Mouse (Mus musculus): ENCODE data around the gene Ccr9. TPM values are rescaled to one million over a fixed set of nuclear protein-coding genes. Genes with fewer than 3 reads are reported as not detected.

The Ccr9 gene
- total and polyA plus RNA-seq, 3 experiments, result 0.04 to 0.09 TPM; not detected in 1

DNA sequence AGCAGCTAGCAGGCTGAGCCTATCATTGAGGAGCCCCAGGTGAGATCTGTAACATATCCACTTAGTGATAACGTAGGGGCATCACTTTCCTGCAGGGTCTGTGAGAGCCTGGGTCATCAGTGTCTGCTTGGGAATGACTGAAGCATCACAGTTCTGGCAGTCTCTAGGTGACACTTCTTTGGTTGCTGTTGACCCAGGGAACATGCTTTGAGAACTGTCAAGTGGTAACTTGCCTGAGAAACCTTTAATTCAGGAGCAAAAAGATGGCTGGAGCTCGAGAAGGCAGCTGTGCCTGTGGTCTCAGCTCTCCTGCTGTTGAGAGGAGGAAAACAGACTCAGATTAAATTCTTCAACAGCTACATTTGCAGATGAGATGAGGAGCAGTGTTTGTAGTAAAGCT lies 79.1 kb downstream of the Ccr9 start:
- Histone ChIP-seq H3K27me3 (replicated peaks) (no peaks in the 10 kb centered on the region), H3K4me2 (ENCODE audit: insufficient read depth, low read depth, poor library complexity, severe bottlenecking) (no peak overlapping the region), H3K36me3 (replicated peaks in 1 of 2; ENCODE audit: control insufficient read depth in 1 of 2, insufficient read depth in 1 of 2, low read length in 1 of 2) (no peaks in the 10 kb centered on the region), H3K4me3 (replicated peaks in 1 of 3; ENCODE audit: low read depth in 2 of 3, low read length in 2 of 3, poor library complexity in 1 of 3) (no peak overlapping the region), H3K4me1 (ENCODE audit: control insufficient read depth in 1 of 2, insufficient read depth in 2 of 2) (peaks cover 4 to 17% of the 10 kb centered on the region in 2 experiments), H3K9me3 (replicated peaks; ENCODE audit: low read length) (no peaks in the 10 kb centered on the region), H3K79me2 (replicated peaks; ENCODE audit: control insufficient read depth, extremely low read depth, insufficient read depth, poor library complexity, severe bottlenecking) (no peaks in the 10 kb centered on the region), H3K27ac (ENCODE audit: insufficient read depth, low read depth) (no peak overlapping the region), H3K9ac (ENCODE audit: insufficient read depth, low read depth) (no peak overlapping the region)
- in situ Hi-C loops (cut with MboI; ENCODE audit: low pct_ligation_motif_present, low pct_unique_long_range_greater_than_20kb, low sequenced_read_pairs) (no loop called here), dilution Hi-C loops (cut with MboI; ENCODE audit: extremely low pct_ligation_motif_present, extremely low pct_unique_long_range_greater_than_20kb, low sequenced_read_pairs) (no loop called here)
- no peak for DNase-seq (ENCODE audit: extremely low read depth)
- TF ChIP-seq SIN3A (IDR thresholded peaks at IDR 0.05; ENCODE audit: low read length) (no peak), JUND (conservative IDR thresholded peaks at IDR 0.05; ENCODE audit: low read depth, low read length) (no peak), MAZ (IDR thresholded peaks at IDR 0.05; ENCODE audit: low read depth, low read length) (no peak), USF1 (IDR thresholded peaks at IDR 0.05; ENCODE audit: low read depth, low read length) (no peak), RCOR1 (conservative IDR thresholded peaks at IDR 0.05; ENCODE audit: low read depth, low read length) (no peak), USF2 (conservative IDR thresholded peaks at IDR 0.05; ENCODE audit: low read depth, low read length) (no peak), ETS1 (conservative IDR thresholded peaks at IDR 0.05; ENCODE audit: low read depth, low read length) (no peak), BHLHE40 (IDR thresholded peaks at IDR 0.05; ENCODE audit: low read depth, low read length) (no peak), NELFE (IDR thresholded peaks at IDR 0.05; ENCODE audit: low read depth, low read length) (no peak), EP300 (IDR thresholded peaks at IDR 0.05; ENCODE audit: low read length) (no peak), E2F4 (IDR thresholded peaks at IDR 0.05; ENCODE audit: insufficient replicate concordance, low read depth, low read length) (no peak), HCFC1 (IDR thresholded peaks at IDR 0.05; ENCODE audit: low read depth, low read length) (no peak), CHD1 (IDR thresholded peaks at IDR 0.05; ENCODE audit: low read depth, low read length) (no peak), GABPA (IDR thresholded peaks at IDR 0.05; ENCODE audit: insufficient replicate concordance, low read depth, low read length) (no peak), IRF4 (IDR thresholded peaks at IDR 0.05; ENCODE audit: low read depth, low read length) (no peak), POLR2AphosphoS2 (IDR thresholded peaks at IDR 0.05; ENCODE audit: low read depth, low read length) (no peak)

DNA sequence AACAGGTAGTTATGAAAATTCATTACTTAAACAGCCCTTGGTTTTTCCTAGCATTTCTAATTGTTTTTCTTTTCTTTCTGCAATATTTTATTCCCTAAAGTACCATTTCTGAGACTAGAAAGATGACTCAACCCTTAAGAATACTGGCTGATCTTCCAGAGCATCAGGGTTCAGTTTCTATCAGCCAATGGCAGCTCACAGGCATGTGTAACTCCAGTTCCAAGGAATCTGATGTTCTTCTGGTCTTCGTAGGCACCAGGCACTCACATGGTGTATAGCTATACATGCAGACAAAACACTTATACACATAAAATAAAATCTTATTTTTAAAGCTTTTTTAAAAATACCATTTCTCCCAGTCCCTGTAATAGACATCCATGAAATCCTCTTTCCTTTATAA lies 79.9 kb downstream of the Ccr9 start:
- no peak overlapping the region for H3K9ac ChIP-seq (ENCODE audit: insufficient read depth, low read depth)
- H3K4me2 ChIP-seq (ENCODE audit: insufficient read depth, low read depth, poor library complexity, severe bottlenecking), result no peak overlapping the region
- H3K9me3 ChIP-seq (replicated peaks; ENCODE audit: low read length), result no peaks in the 10 kb centered on the region
- DNase-seq (ENCODE audit: extremely low read depth), result no peak
- in situ Hi-C loops (cut with MboI; ENCODE audit: low pct_ligation_motif_present, low pct_unique_long_range_greater_than_20kb, low sequenced_read_pairs), result no loop called here
- dilution Hi-C loops (cut with MboI; ENCODE audit: extremely low pct_ligation_motif_present, extremely low pct_unique_long_range_greater_than_20kb, low sequenced_read_pairs), result no loop called here
- no peaks in the 10 kb centered on the region for H3K36me3 ChIP-seq (replicated peaks in 1 of 2; ENCODE audit: control insufficient read depth in 1 of 2, insufficient read depth in 1 of 2, low read length in 1 of 2)
- no peaks in the 10 kb centered on the region for H3K27me3 ChIP-seq (replicated peaks)
- H3K79me2 ChIP-seq (replicated peaks; ENCODE audit: control insufficient read depth, extremely low read depth, insufficient read depth, poor library complexity, severe bottlenecking), result no peaks in the 10 kb centered on the region
- H3K4me1 ChIP-seq (ENCODE audit: control insufficient read depth in 1 of 2, insufficient read depth in 2 of 2), result peaks cover 4 to 25% of the 10 kb centered on the region in 2 experiments
- H3K4me3 ChIP-seq (replicated peaks in 1 of 3; ENCODE audit: low read depth in 2 of 3, low read length in 2 of 3, poor library complexity in 1 of 3), result no peak overlapping the region
- H3K27ac ChIP-seq (ENCODE audit: insufficient read depth, low read depth), result no peak overlapping the region
- no peak for TF ChIP-seq BHLHE40 (IDR thresholded peaks at IDR 0.05; ENCODE audit: low read depth, low read length)
- no peak for TF ChIP-seq NRF1 (IDR thresholded peaks at IDR 0.05; ENCODE audit: low read depth, low read length)
- TF ChIP-seq HCFC1 (IDR thresholded peaks at IDR 0.05; ENCODE audit: low read depth, low read length), result no peak
- TF ChIP-seq USF2 (conservative IDR thresholded peaks at IDR 0.05; ENCODE audit: low read depth, low read length), result no peak
- no peak for TF ChIP-seq ETS1 (conservative IDR thresholded peaks at IDR 0.05; ENCODE audit: low read depth, low read length)
- TF ChIP-seq TCF12 (IDR thresholded peaks at IDR 0.05; ENCODE audit: low read depth, low read length), result no peak
- no peak for TF ChIP-seq MXI1 (IDR thresholded peaks at IDR 0.05; ENCODE audit: low read depth, low read length)
- TF ChIP-seq CTCF (conservative IDR thresholded peaks at IDR 0.05 in 1 of 2, IDR thresholded peaks at IDR 0.05 in 1 of 2; ENCODE audit: low read depth in 2 of 2, low read length in 2 of 2), result no peak
- no peak for TF ChIP-seq UBTF (IDR thresholded peaks at IDR 0.05; ENCODE audit: low read depth, low read length)
- TF ChIP-seq GABPA (IDR thresholded peaks at IDR 0.05; ENCODE audit: insufficient replicate concordance, low read depth, low read length), result no peak
- no peak for TF ChIP-seq E2F4 (IDR thresholded peaks at IDR 0.05; ENCODE audit: insufficient replicate concordance, low read depth, low read length)
- no peak for TF ChIP-seq CHD1 (IDR thresholded peaks at IDR 0.05; ENCODE audit: low read depth, low read length)
- TF ChIP-seq SMC3 (IDR thresholded peaks at IDR 0.05; ENCODE audit: low read depth, low read length), result no peak
- no peak for TF ChIP-seq MYC (IDR thresholded peaks at IDR 0.05; ENCODE audit: low read depth, low read length)
- no peak for TF ChIP-seq RCOR1 (conservative IDR thresholded peaks at IDR 0.05; ENCODE audit: low read depth, low read length)
- TF ChIP-seq POLR2AphosphoS2 (IDR thresholded peaks at IDR 0.05; ENCODE audit: low read depth, low read length), result no peak
- TF ChIP-seq MEF2A (IDR thresholded peaks at IDR 0.05; ENCODE audit: borderline replicate concordance, low read depth, low read length), result no peak
- TF ChIP-seq EP300 (IDR thresholded peaks at IDR 0.05; ENCODE audit: low read length), result no peak
- no peak for TF ChIP-seq IRF4 (IDR thresholded peaks at IDR 0.05; ENCODE audit: low read depth, low read length)
- TF ChIP-seq POLR2A (IDR thresholded peaks at IDR 0.05; ENCODE audit: low read depth, low read length), result no peak
